Mouse (Mus musculus): Measurements from ENCODE around the gene Lect2.

Gene Lect2

GRCm38 (mm10) chr13:56501866-56502420 lies 46.4 kb downstream of the Lect2 start:
- no peak for DNase-seq (ENCODE audit: low spot score)

DNA sequence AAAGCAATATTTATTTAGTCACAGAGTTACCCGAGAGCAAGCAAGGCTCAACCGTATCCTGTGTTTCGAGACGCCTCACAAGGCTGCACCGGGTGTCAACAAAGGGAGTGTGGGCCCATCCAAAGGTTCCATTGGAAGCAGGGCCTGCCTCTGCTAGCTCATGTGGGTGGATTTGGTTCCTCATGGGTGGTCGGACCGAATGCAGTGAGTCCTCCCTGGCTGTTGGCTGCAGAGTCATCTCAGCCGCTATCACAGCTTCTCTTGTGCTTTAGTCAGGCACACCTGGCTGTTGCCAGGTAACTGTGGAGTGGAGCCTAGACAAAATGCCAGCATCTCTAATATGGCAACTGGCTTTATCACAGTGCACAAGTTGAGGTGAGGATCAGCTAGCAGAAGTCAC lies 47.7 kb downstream of the Lect2 start:
- DNase-seq (ENCODE audit: low spot score), result no peak

GRCm38 (mm10) chr13:56500132-56500531 lies 48.2 kb downstream of the Lect2 start:
- no peak for DNase-seq (ENCODE audit: low spot score)

DNA sequence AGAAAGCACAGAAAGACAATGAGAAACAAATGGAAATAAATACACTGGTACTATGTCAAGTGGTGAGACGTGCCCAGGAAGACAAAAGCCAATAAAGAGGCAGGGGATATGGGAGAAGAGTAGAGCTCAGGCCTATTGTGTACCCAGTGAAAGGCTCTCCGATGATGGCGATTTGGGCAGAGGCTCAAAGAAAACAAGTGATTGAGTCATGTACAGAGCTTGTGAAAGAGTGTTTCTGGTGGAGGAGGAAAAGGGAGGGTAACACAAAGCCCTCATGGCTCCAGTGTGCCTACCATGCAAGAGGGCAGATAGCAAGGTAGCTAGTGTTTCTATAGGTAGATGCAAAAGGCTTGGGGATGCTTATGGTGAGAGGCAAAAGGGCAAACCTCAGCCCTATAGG lies 53.9 kb downstream of the Lect2 start:
- no peak for DNase-seq (ENCODE audit: low spot score)
